Mouse (Mus musculus): ENCODE results near the gene Abcc6. TPM values are rescaled to one million over a fixed set of nuclear protein-coding genes. Genes with fewer than 3 reads are reported as not detected.
"Not testable (repeated sequence)": the region's sequence is repeated elsewhere in the genome, so short reads cannot be mapped to it uniquely, and the experiment has no call there.

Abcc6 gene
- total RNA-seq, 2 experiments from 2014 or later, result 1.2 to 1.7 TPM

GRCm38 (mm10) chr7:45941986-45942385 lies 88.1 kb downstream of the Abcc6 start:
- DNase-seq (ENCODE audit: low spot score in 2 of 2), result no peak

- DNase-seq (ENCODE audit: low spot score in 2 of 2), result no peak
These were observed 90.3 kb downstream of the Abcc6 start for GRCm38 (mm10) chr7:45939836-45940235.

GRCm38 (mm10) chr7:45935114-45935513 lies 95.0 kb downstream of the Abcc6 start:
- DNase-seq (ENCODE audit: low spot score in 2 of 2), result peak in 1 of 2 experiments; percentile 69

- DNase-seq (ENCODE audit: low spot score in 2 of 2), result not testable (repeated sequence)
These were observed 96.3 kb downstream of the Abcc6 start for GRCm38 (mm10) chr7:45933766-45934165.

GRCm38 (mm10) chr7:45929688-45930087 lies 100.4 kb downstream of the Abcc6 start:
- DNase-seq (ENCODE audit: low spot score in 2 of 2), result no peak

GRCm38 (mm10) chr7:45928626-45929295 lies 101.3 kb downstream of the Abcc6 start:
- DNase-seq (ENCODE audit: low spot score in 2 of 2), result no peak

- no peak for DNase-seq (ENCODE audit: low spot score in 2 of 2)
These were observed 105.7 kb downstream of the Abcc6 start for GRCm38 (mm10) chr7:45924429-45924816.

GRCm38 (mm10) chr7:45923762-45924428 lies 106.2 kb downstream of the Abcc6 start, which contains the start of gene Ccdc114:
Gene Ccdc114, plus strand, starts transcription at chr7:45924072.
- DNase-seq (ENCODE audit: low spot score in 2 of 2), result peak in 1 of 2 experiments; percentile 34

GRCm38 (mm10) chr7:45922928-45923761 lies 107.0 kb downstream of the Abcc6 start:
- peak; percentile 89 to 97 for DNase-seq (ENCODE audit: low spot score in 2 of 2)

- DNase-seq (ENCODE audit: low spot score in 2 of 2), result no peak
These were observed 108.0 kb downstream of the Abcc6 start for GRCm38 (mm10) chr7:45921950-45922600.

- no peak for DNase-seq (ENCODE audit: low spot score in 2 of 2)
These were observed 108.9 kb downstream of the Abcc6 start, which contains the start of gene Emp3 for GRCm38 (mm10) chr7:45921242-45921621. Gene Emp3, minus strand, starts transcription at chr7:45921404.

GRCm38 (mm10) chr7:45920583-45921241 lies 109.4 kb downstream of the Abcc6 start:
- no peak for DNase-seq (ENCODE audit: low spot score in 2 of 2)

GRCm38 (mm10) chr7:45919761-45920160 lies 110.3 kb downstream of the Abcc6 start:
- no peak for DNase-seq (ENCODE audit: low spot score in 2 of 2)

GRCm38 (mm10) chr7:45919083-45919671 lies 110.9 kb downstream of the Abcc6 start:
- no peak for DNase-seq (ENCODE audit: low spot score in 2 of 2)

- DNase-seq (ENCODE audit: low spot score in 2 of 2), result no peak
These were observed 112.2 kb downstream of the Abcc6 start for GRCm38 (mm10) chr7:45917926-45918325.

Other genes starting within 250 kb of the Abcc6 start
- gene Lmtk3, start 246.6 kb downstream of the Abcc6 start, total RNA-seq (2021), result 100 to 1,000 TPM; 274 to 289 TPM
- 1 to 10 TPM; 8.1 to 8.9 TPM for gene Sult2b1, start 245.6 kb downstream of the Abcc6 start, total RNA-seq (2021)
- gene Cyth2, start 215.7 kb downstream of the Abcc6 start, total RNA-seq (2021), result 100 to 1,000 TPM; 135 to 155 TPM
- 1 to 10 TPM; 1.4 to 2.4 TPM for gene Kcnj14, start 205.5 kb downstream of the Abcc6 start, total RNA-seq (2021)
- gene Grwd1, start 199.4 kb downstream of the Abcc6 start, total RNA-seq (2021), result 10 to 100 TPM; 20.6 to 22.5 TPM
- gene Kdelr1, start 157.5 kb downstream of the Abcc6 start, total RNA-seq (2021), result 10 to 100 TPM; 71.5 to 73.9 TPM
- 10 to 100 TPM; 10.6 to 10.7 TPM for gene Grin2d, start 151.9 kb downstream of the Abcc6 start, total RNA-seq (2021)
- not detected for gene Syngr4, start 133.6 kb downstream of the Abcc6 start, total RNA-seq (2021)
- 10 to 100 TPM; 21.8 to 22.4 TPM for gene Tmem143, start 133.4 kb downstream of the Abcc6 start, total RNA-seq (2021)
- gene Emp3, start 108.9 kb downstream of the Abcc6 start, total RNA-seq (2021), result 1 to 10 TPM; 2.1 to 2.3 TPM
- gene Ccdc114, start 106.2 kb downstream of the Abcc6 start, total RNA-seq (2021), result 1 to 10 TPM; 4.1 to 4.2 TPM
- gene Nomo1, start 3.4 kb upstream of the Abcc6 start, total RNA-seq (2021), result 100 to 1,000 TPM in 1 of 2 experiments, 10 to 100 TPM in 1; 99.7 to 107 TPM
- gene Kcnj11, start 70.5 kb upstream of the Abcc6 start, total RNA-seq (2021), result 10 to 100 TPM; 33.8 to 38.5 TPM
- 10 to 100 TPM; 41.8 to 42.8 TPM for gene Abcc8, start 149.7 kb upstream of the Abcc6 start, total RNA-seq (2021)
- under 1 TPM in 1 of 2 experiments, not detected in 1; 0.17 TPM for gene Ush1c, start 208.2 kb upstream of the Abcc6 start, total RNA-seq (2021)
- gene Otog, start 210.7 kb upstream of the Abcc6 start, total RNA-seq (2021), result under 1 TPM; 0.13 to 0.32 TPM